ENCODE assay signal across 8 mouse cellular contexts in genomic region chr5:117976657-117977500, GRCm38 (mm10). TPM values are rescaled to one million over a fixed set of nuclear protein-coding genes. Genes with fewer than 3 reads are reported as not detected.
DNase-seq lines count a peak whose midpoint lies in the region; ATAC-seq lines count a peak whose summit lies in the region.

Gene Fbxo21, plus strand, starts transcription at chr5:117976730.

- no peaks in the 10 kb centered on the region for H3K9me3 ChIP-seq in hindbrain, embryonic 11.5 days (ENCODE audit: control insufficient read depth, low read length)

- no peaks in the 10 kb centered on the region for H3K27me3 ChIP-seq in hindbrain, embryonic 11.5 days (ENCODE audit: control insufficient read depth, insufficient read depth, low read length)

- H3K9ac ChIP-seq in hindbrain, embryonic 11.5 days (ENCODE audit: low read depth, low read length): peak within 1 kb of the TSS; percentile 98

- ATAC-seq in hindbrain, embryonic 11.5 days (ENCODE audit: low FRiP score): peak; percentile 91

- H3K4me2 ChIP-seq in hindbrain, embryonic 11.5 days (replicated peaks; ENCODE audit: low read depth, low read length): peak within 1 kb of the TSS; percentile 66

- H3K4me1 ChIP-seq in hindbrain, embryonic 11.5 days (replicated peaks; ENCODE audit: control insufficient read depth, insufficient read depth, low read length): peaks cover 6% of the 10 kb centered on the region; the same call in 1 of the 2 replicates

- no peaks in the 10 kb centered on the region for H3K36me3 ChIP-seq in hindbrain, embryonic 11.5 days (ENCODE audit: control insufficient read depth, insufficient read depth, low read length)

- peak within 1 kb of the TSS; percentile 83 for H3K27ac ChIP-seq in hindbrain, embryonic 11.5 days (ENCODE audit: low read depth, low read length)

- peak within 1 kb of the TSS; percentile 99 for H3K4me3 ChIP-seq in hindbrain, embryonic 11.5 days (ENCODE audit: low read depth, low read length)

- peak; percentile 97 for DNase-seq in MN1 (ENCODE audit: low spot score)
- DNase-seq in cerebellum, adult 9-10 months: peak; percentile 99
- DNase-seq in frontal cortex, adult 2 months (ENCODE audit: extremely low spot score in 1 of 2, low spot score in 1 of 2): peak; percentile 94 to 99
- peak; percentile 99 for DNase-seq in hindbrain, embryonic 11.5 days (ENCODE audit: low spot score)
- DNase-seq in layer of hippocampus, postnatal 10 days (ENCODE audit: low spot score in 2 of 2): peak; percentile 95 to 97
- peak; percentile 98 for DNase-seq in lung, postnatal 10 days
- peak; percentile 98 for DNase-seq in ovary, postnatal 36 days (ENCODE audit: low spot score)
- peak; percentile 96 for DNase-seq in thymus, postnatal 25 days

- WGBS in hindbrain, embryonic 11.5 days: under 1% methylated on average over 72 of the region's 88 CpGs

RNA-seq across cellular contexts. Expression of gene Fbxo21, which starts in this region (rescaled TPM):
- 97.4 and 105 TPM in 2 replicates for polyA plus RNA-seq in frontal cortex, adult 2 months (2012; rRNA removed)
- polyA plus RNA-seq in hindbrain, embryonic 11.5 days (2014; fragmentation: Nextera tagmentation; extraction: Ambion mirVana): 80.2 and 93.6 TPM in 2 replicates
- 100 to 1,000 TPM; 125 to 134 TPM for total RNA-seq in layer of hippocampus, postnatal 10 days (2021)

Comparison
In these comparisons a context has a peak if more than half of its experiments do, and no peak if none do; other contexts are left out.
1. Peak in every context shown above with its lines: DNase-seq, ATAC-seq, H3K4me3 ChIP-seq and H3K27ac ChIP-seq.